Mouse (Mus musculus) C2C12 (cell line): ENCODE results near the gene Chrnd. TPM values are rescaled to one million over a fixed set of nuclear protein-coding genes. Genes with fewer than 3 reads are reported as not detected.

Experiments
- H3K27me3 ChIP-seq: one replicate; pipeline ENCODE4 v1.6.1; 2011; ENCODE audit not compliant: control insufficient read depth, insufficient read depth, insufficient read length
- H3K36me3 ChIP-seq: one replicate; pipeline ENCODE4 v1.6.1; 2011; ENCODE audit not compliant: control insufficient read depth, insufficient read depth
- H3K4me3 ChIP-seq: one replicate; pipeline ENCODE4 v1.5.1; 2011; ENCODE audit warnings: mild to moderate bottlenecking, control low read depth; ENCODE audit not compliant: poor library complexity, insufficient read depth, severe bottlenecking
- H3K79me2 ChIP-seq: one replicate; pipeline ENCODE4 v1.6.1; 2011; ENCODE audit not compliant: control insufficient read depth, insufficient read depth
- H3K79me3 ChIP-seq: one replicate; pipeline ENCODE4 v1.6.1; 2011; ENCODE audit warnings: low read depth, control low read depth
- H3ac ChIP-seq: one replicate; pipeline ENCODE3; 2011; ENCODE audit warnings: low read depth; ENCODE audit not compliant: control insufficient read depth, insufficient read length
- CEBPB ChIP-seq: IDR thresholded peaks from one replicate; pipeline ENCODE4 v1.6.1; 2011; ENCODE audit warnings: low read depth, mild to moderate bottlenecking, control low read depth, moderate library complexity
- CTCF ChIP-seq: IDR thresholded peaks from one replicate; pipeline ENCODE4 v1.5.1; 2011; ENCODE audit not compliant: control insufficient read depth, insufficient read depth, insufficient read length
- FOSL1 ChIP-seq: IDR thresholded peaks from one replicate; pipeline ENCODE4 v1.8.0; 2011; ENCODE audit warnings: mild to moderate bottlenecking, low read length; ENCODE audit not compliant: poor library complexity, insufficient read depth, severe bottlenecking
- MAX ChIP-seq: IDR thresholded peaks from one replicate; pipeline ENCODE4 v1.6.1; 2011; ENCODE audit warnings: mild to moderate bottlenecking, control low read depth
- MYOD1 ChIP-seq: IDR thresholded peaks from one replicate; pipeline ENCODE4 v1.6.1; 2011; ENCODE audit warnings: low read depth; ENCODE audit not compliant: control insufficient read depth, insufficient read length
- MYOG ChIP-seq: IDR thresholded peaks from one replicate; pipeline ENCODE4 v1.6.1; 2011; ENCODE audit not compliant: control insufficient read depth, insufficient read length; ENCODE audit errors: extremely low read depth
- USF1 ChIP-seq: IDR thresholded peaks from one replicate; pipeline ENCODE4 v1.6.1; 2011; ENCODE audit warnings: low read depth, mild to moderate bottlenecking, control low read depth, moderate library complexity
- polyA plus RNA-seq: library from polyadenylated mRNA; unstranded; fragments of >200 nt; fragmentation: generic; extraction: Trizol; gene quantifications from one replicate; pipeline ENCODE4 v1.2.1, GENCODE M21; 2012; ENCODE audit warnings: missing spikeins

Chrnd gene
- polyA plus RNA-seq, 1 experiment, result 7.4 TPM

DNA sequence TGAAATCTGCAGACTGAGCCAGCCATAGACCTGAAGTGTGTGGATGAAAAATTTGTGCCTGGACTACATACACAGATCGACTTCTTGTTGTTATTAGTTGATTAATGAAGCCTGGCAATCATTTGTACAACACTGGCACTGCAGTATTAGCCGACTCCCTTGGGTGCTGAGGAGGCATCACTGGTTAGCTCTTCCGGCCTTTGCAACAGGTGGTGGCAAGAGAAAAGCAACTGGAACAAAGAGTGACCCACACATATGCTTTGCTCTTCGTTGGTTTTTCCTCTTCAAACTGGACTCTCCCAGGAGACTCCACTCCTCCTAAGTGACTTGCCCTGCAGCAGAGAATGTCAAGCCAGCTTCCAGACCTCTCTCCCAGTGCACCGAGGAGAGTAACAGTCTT, 13.4 kb downstream of the Chrnd start:
- no peaks in the 10 kb centered on the region for H3K79me3 ChIP-seq
- H3K27me3 ChIP-seq, result no peaks in the 10 kb centered on the region
- TF ChIP-seq MYOG (no peak), USF1 (no peak)
- H3K4me3 ChIP-seq, result no peak overlapping the region
- no peak overlapping the region for H3ac ChIP-seq
- no peaks in the 10 kb centered on the region for H3K79me2 ChIP-seq
- H3K36me3 ChIP-seq, result no peaks in the 10 kb centered on the region

DNA sequence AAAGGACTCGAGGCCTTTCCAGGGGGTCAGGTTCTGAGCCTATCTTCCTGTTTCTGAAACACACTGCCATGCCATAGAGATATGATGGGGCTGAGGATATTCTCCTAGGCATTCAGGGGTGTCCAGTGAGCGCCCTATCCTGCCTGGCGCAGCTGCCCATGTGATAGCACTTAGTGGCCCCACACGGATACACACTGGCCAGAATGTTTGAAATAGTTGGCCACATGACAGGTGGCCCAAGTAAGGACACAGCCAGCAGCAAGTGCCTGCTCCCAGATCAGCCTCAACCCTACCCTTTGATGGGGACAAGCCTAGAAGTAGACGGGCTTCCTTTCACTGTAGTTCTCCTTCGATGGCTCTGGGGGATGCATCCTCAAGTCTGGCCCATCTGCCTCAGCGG, 14.1 kb downstream of the Chrnd start, which contains the start of gene Chrng:
TSS of gene Chrng (plus strand) at position 193 of the 400 bp plus-strand sequence.
- Histone ChIP-seq H3K27me3 (no peaks in the 10 kb centered on the region), H3K79me3 (no peaks in the 10 kb centered on the region), H3K4me3 (no peak within 1 kb of the TSS), H3ac (no peak within 1 kb of the TSS), H3K79me2 (no peaks in the 10 kb centered on the region), H3K36me3 (no peaks in the 10 kb centered on the region)
- no peak for TF ChIP-seq CEBPB
- TF ChIP-seq USF1, result no peak
- no peak for TF ChIP-seq MAX
- no peak for TF ChIP-seq CTCF
- no peak for TF ChIP-seq MYOG
- no peak for TF ChIP-seq FOSL1
- TF ChIP-seq MYOD1, result no peak

DNA sequence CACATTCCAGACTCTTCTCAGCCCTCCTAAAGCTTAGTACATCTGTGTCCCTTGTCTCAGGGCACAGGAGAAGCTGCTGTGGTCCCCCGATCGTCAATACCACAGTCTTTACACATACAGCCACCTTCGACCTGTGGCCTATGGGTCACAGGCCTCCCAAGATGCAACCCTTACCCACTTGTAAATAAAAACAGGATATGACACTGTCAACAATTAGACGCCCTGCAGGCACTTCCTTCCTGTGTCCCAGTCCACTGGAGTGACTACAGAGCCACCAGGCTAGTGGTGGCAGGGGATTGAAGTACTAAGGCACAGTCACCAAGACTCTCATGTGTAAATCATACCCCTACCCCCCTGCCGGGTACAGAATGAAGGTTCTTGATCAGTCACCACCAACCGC, 14.6 kb downstream of the Chrnd start:
- H3K27me3 ChIP-seq, result no peaks in the 10 kb centered on the region
- no peak overlapping the region for H3ac ChIP-seq
- TF ChIP-seq MYOG (no peak), MYOD1 (no peak), MAX (no peak), CTCF (no peak), CEBPB (no peak)
- no peak overlapping the region for H3K4me3 ChIP-seq
- no peaks in the 10 kb centered on the region for H3K79me2 ChIP-seq
- H3K36me3 ChIP-seq, result no peaks in the 10 kb centered on the region
- no peaks in the 10 kb centered on the region for H3K79me3 ChIP-seq

- Histone ChIP-seq H3K4me3 (no peak overlapping the region), H3K27me3 (no peaks in the 10 kb centered on the region), H3K79me3 (no peaks in the 10 kb centered on the region), H3K36me3 (no peaks in the 10 kb centered on the region), H3K79me2 (no peaks in the 10 kb centered on the region), H3ac (no peak overlapping the region)
- TF ChIP-seq MYOD1 (peak; percentile 96), MAX (no peak), CTCF (no peak), CEBPB (no peak)
Measured at GRCm38 (mm10) chr1:87205502-87205901, 15.1 kb downstream of the Chrnd start.

DNA sequence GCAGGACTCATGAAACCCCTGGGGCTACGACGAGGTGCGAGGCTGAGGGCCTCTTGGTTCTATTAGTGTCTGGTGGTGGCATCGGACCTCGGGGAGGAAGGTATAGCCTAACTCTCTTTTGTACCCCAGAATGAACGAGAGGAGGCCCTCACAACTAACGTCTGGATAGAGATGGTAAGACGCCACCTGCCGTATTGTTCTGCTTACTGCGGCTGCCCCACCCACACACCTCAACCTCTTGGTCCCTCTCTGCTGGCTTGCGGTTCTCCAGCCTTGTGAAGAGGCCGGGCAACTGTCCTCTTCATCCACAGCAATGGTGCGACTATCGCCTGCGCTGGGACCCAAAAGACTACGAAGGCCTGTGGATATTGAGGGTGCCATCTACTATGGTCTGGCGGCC, 15.9 kb downstream of the Chrnd start:
- Histone ChIP-seq H3K27me3 (no peaks in the 10 kb centered on the region), H3K36me3 (no peaks in the 10 kb centered on the region), H3K4me3 (no peak overlapping the region), H3ac (no peak overlapping the region), H3K79me2 (no peaks in the 10 kb centered on the region), H3K79me3 (no peaks in the 10 kb centered on the region)
- TF ChIP-seq CEBPB (no peak), MYOD1 (no peak), USF1 (no peak), MAX (no peak), MYOG (no peak), CTCF (no peak), FOSL1 (no peak)

GRCm38 (mm10) chr1:87211431-87211830, 21.0 kb downstream of the Chrnd start:
- H3K79me2 ChIP-seq, result peaks cover 28% of the 10 kb centered on the region
- peaks cover 8% of the 10 kb centered on the region for H3K36me3 ChIP-seq
- H3K27me3 ChIP-seq, result no peaks in the 10 kb centered on the region
- no peak for TF ChIP-seq MYOD1
- TF ChIP-seq MAX, result no peak
- no peak for TF ChIP-seq CTCF
- TF ChIP-seq MYOG, result no peak
- TF ChIP-seq FOSL1, result no peak
- no peak for TF ChIP-seq USF1
- TF ChIP-seq CEBPB, result no peak
- peaks cover 24% of the 10 kb centered on the region for H3K79me3 ChIP-seq
- no peak overlapping the region for H3K4me3 ChIP-seq
- no peak overlapping the region for H3ac ChIP-seq
